Mouse (Mus musculus): ENCODE measurements around the gene Tbc1d9b. TPM values are rescaled to one million over a fixed set of nuclear protein-coding genes. Genes with fewer than 3 reads are reported as not detected.

Tbc1d9b gene
- polyA plus RNA-seq, 1 experiment = 52.9 TPM

- DNase-seq (ENCODE audit: low read depth) = no peak
- TF ChIP-seq CTCF (IDR thresholded peaks at IDR 0.05; ENCODE audit: borderline replicate concordance, extremely low read depth, insufficient read depth, insufficient read length) (no peak), POLR2A (IDR thresholded peaks at IDR 0.05; ENCODE audit: borderline replicate concordance, extremely low read depth, insufficient read depth, insufficient read length, poor library complexity, severe bottlenecking) (no peak)
Measured at GRCm38 (mm10) chr11:50212848-50213758, 81.9 kb downstream of the Tbc1d9b start.

GRCm38 (mm10) chr11:50214631-50215030, 83.4 kb downstream of the Tbc1d9b start:
- no peak for DNase-seq (ENCODE audit: low read depth)
- TF ChIP-seq POLR2A (IDR thresholded peaks at IDR 0.05; ENCODE audit: borderline replicate concordance, extremely low read depth, insufficient read depth, insufficient read length, poor library complexity, severe bottlenecking) = no peak
- TF ChIP-seq CTCF (IDR thresholded peaks at IDR 0.05; ENCODE audit: borderline replicate concordance, extremely low read depth, insufficient read depth, insufficient read length) = no peak

- no peak for DNase-seq (ENCODE audit: low read depth)
- no peak for TF ChIP-seq CTCF (IDR thresholded peaks at IDR 0.05; ENCODE audit: borderline replicate concordance, extremely low read depth, insufficient read depth, insufficient read length)
- TF ChIP-seq POLR2A (IDR thresholded peaks at IDR 0.05; ENCODE audit: borderline replicate concordance, extremely low read depth, insufficient read depth, insufficient read length, poor library complexity, severe bottlenecking) = no peak
Measured at GRCm38 (mm10) chr11:50215633-50216032, 84.4 kb downstream of the Tbc1d9b start.

GRCm38 (mm10) chr11:50216724-50217366, 85.6 kb downstream of the Tbc1d9b start:
- no peak for DNase-seq (ENCODE audit: low read depth)
- TF ChIP-seq CTCF (IDR thresholded peaks at IDR 0.05; ENCODE audit: borderline replicate concordance, extremely low read depth, insufficient read depth, insufficient read length) (no peak), POLR2A (IDR thresholded peaks at IDR 0.05; ENCODE audit: borderline replicate concordance, extremely low read depth, insufficient read depth, insufficient read length, poor library complexity, severe bottlenecking) (no peak)

GRCm38 (mm10) chr11:50217811-50218210, 86.6 kb downstream of the Tbc1d9b start:
- no peak for DNase-seq (ENCODE audit: low read depth)
- no peak for TF ChIP-seq CTCF (IDR thresholded peaks at IDR 0.05; ENCODE audit: borderline replicate concordance, extremely low read depth, insufficient read depth, insufficient read length)
- TF ChIP-seq POLR2A (IDR thresholded peaks at IDR 0.05; ENCODE audit: borderline replicate concordance, extremely low read depth, insufficient read depth, insufficient read length, poor library complexity, severe bottlenecking) = no peak

- DNase-seq (ENCODE audit: low read depth) = no peak
- TF ChIP-seq CTCF (IDR thresholded peaks at IDR 0.05; ENCODE audit: borderline replicate concordance, extremely low read depth, insufficient read depth, insufficient read length) (no peak), POLR2A (IDR thresholded peaks at IDR 0.05; ENCODE audit: borderline replicate concordance, extremely low read depth, insufficient read depth, insufficient read length, poor library complexity, severe bottlenecking) (no peak)
Measured at GRCm38 (mm10) chr11:50219833-50220232, 88.6 kb downstream of the Tbc1d9b start.

Other genes starting within 250 kb of the Tbc1d9b start
- gene Rasgef1c, start 229.6 kb upstream of the Tbc1d9b start, polyA plus RNA-seq (2012; rRNA removed) = 10.4 and 16.4 TPM in 2 replicates
- 45.4 and 47.7 TPM in 2 replicates for gene Rnf130, start 106.0 kb upstream of the Tbc1d9b start, polyA plus RNA-seq (2012; rRNA removed)
- gene Mrnip, start 43.0 kb downstream of the Tbc1d9b start, polyA plus RNA-seq (2012; rRNA removed) = 33.1 and 35.9 TPM in 2 replicates
- 171 and 203 TPM in 2 replicates for gene Sqstm1, start 79.4 kb downstream of the Tbc1d9b start, polyA plus RNA-seq (2012; rRNA removed)
- 78.9 and 97.1 TPM in 2 replicates for gene Mgat4b, start 79.5 kb downstream of the Tbc1d9b start, polyA plus RNA-seq (2012; rRNA removed)
- gene Ltc4s, start 107.2 kb downstream of the Tbc1d9b start, polyA plus RNA-seq (2012; rRNA removed) = 3.5 and 4.5 TPM in 2 replicates
- gene Maml1, start 160.9 kb downstream of the Tbc1d9b start, polyA plus RNA-seq (2012; rRNA removed) = 13.7 and 16.4 TPM in 2 replicates
- gene Canx, start 194.3 kb downstream of the Tbc1d9b start, polyA plus RNA-seq (2012; rRNA removed) = 111 and 173 TPM in 2 replicates
- 0.52 and 0.62 TPM in 2 replicates for gene Cby3, start 223.1 kb downstream of the Tbc1d9b start, polyA plus RNA-seq (2012; rRNA removed)
- gene Hnrnph1, start 245.6 kb downstream of the Tbc1d9b start, polyA plus RNA-seq (2012; rRNA removed) = 694 and 702 TPM in 2 replicates